Mouse (Mus musculus) kidney, adult 2 months (tissue): ENCODE results near the gene Pde4d.

Experiments
- CTCF ChIP-seq: fragments of 200-500 bp; conservative IDR thresholded peaks from 2 replicates; pipeline ENCODE4 v1.5.1; 2011; ENCODE audit warnings: low read depth, mild to moderate bottlenecking, control low read depth, low read length, moderate library complexity, mixed read lengths; ENCODE audit not compliant: insufficient read depth, insufficient read length
- POLR2A ChIP-seq: fragments of 200-500 bp; IDR thresholded peaks from one replicate; pipeline ENCODE4 v1.6.1; 2011; ENCODE audit warnings: low read depth, low read length, control low read depth

GRCm38 (mm10) chr13:109487378-109487777 is 1037.6 kb downstream of the Pde4d start:
- TF ChIP-seq POLR2A (no peak), CTCF (no peak)
